Mouse (Mus musculus): ENCODE measurements around the gene Elf2. TPM values are rescaled to one million over a fixed set of nuclear protein-coding genes. Genes with fewer than 3 reads are reported as not detected.
A peak's percentile ranks its signal among the peaks of the same experiment; 100 is the strongest.
"Not testable (repeated sequence)": the region's sequence is repeated elsewhere in the genome, so short reads cannot be mapped to it uniquely, and the experiment has no call there.

Gene Elf2
- polyA plus RNA-seq, 1 experiment from 2014 or later: 48.9 TPM

- not testable (repeated sequence) for ATAC-seq (replicated peaks; ENCODE audit: insufficient number of reproducible peaks, low FRiP score, low TSS enrichment, low read depth); H3K9ac ChIP-seq (replicated peaks; ENCODE audit: low read length); H3K9me3 ChIP-seq (replicated peaks; ENCODE audit: control insufficient read depth, low read length); H3K36me3 ChIP-seq (replicated peaks; ENCODE audit: control insufficient read depth, insufficient read depth, low read depth, low read length); DNase-seq (ENCODE audit: low spot score); H3K4me1 ChIP-seq (ENCODE audit: control insufficient read depth, insufficient read depth, low read length); H3K4me2 ChIP-seq (ENCODE audit: low read depth, low read length); H3K27me3 ChIP-seq (ENCODE audit: control insufficient read depth, insufficient read depth, low read length); H3K4me3 ChIP-seq (ENCODE audit: low read depth, low read length); H3K27ac ChIP-seq (replicated peaks; ENCODE audit: low read depth, low read length)
- WGBS: 88% methylated on average over 2 of the region's 2 CpGs
Observed at GRCm38 (mm10) chr3:51345017-51345416, 4.6 kb upstream of the Elf2 start.

- not testable (repeated sequence) for H3K9ac ChIP-seq (replicated peaks; ENCODE audit: low read length); H3K36me3 ChIP-seq (replicated peaks; ENCODE audit: control insufficient read depth, insufficient read depth, low read depth, low read length); H3K9me3 ChIP-seq (replicated peaks; ENCODE audit: control insufficient read depth, low read length); H3K4me3 ChIP-seq (ENCODE audit: low read depth, low read length); ATAC-seq (replicated peaks; ENCODE audit: insufficient number of reproducible peaks, low FRiP score, low TSS enrichment, low read depth); H3K27ac ChIP-seq (replicated peaks; ENCODE audit: low read depth, low read length); H3K27me3 ChIP-seq (ENCODE audit: control insufficient read depth, insufficient read depth, low read length); DNase-seq (ENCODE audit: low spot score); H3K4me1 ChIP-seq (ENCODE audit: control insufficient read depth, insufficient read depth, low read length); H3K4me2 ChIP-seq (ENCODE audit: low read depth, low read length)
- WGBS: 89% methylated on average over 6 of the region's 6 CpGs
Observed at GRCm38 (mm10) chr3:51344182-51344581, 3.7 kb upstream of the Elf2 start.

GRCm38 (mm10) chr3:51343260-51343659, 2.8 kb upstream of the Elf2 start:
- Histone ChIP-seq H3K4me2 (ENCODE audit: low read depth, low read length) (no peak overlapping the region), H3K4me3 (ENCODE audit: low read depth, low read length) (no peak overlapping the region), H3K9me3 (replicated peaks; ENCODE audit: control insufficient read depth, low read length) (no peaks in the 10 kb centered on the region), H3K4me1 (ENCODE audit: control insufficient read depth, insufficient read depth, low read length) (no peaks in the 10 kb centered on the region), H3K27ac (replicated peaks; ENCODE audit: low read depth, low read length) (no peak overlapping the region), H3K36me3 (replicated peaks; ENCODE audit: control insufficient read depth, insufficient read depth, low read depth, low read length) (no peaks in the 10 kb centered on the region), H3K27me3 (ENCODE audit: control insufficient read depth, insufficient read depth, low read length) (no peaks in the 10 kb centered on the region), H3K9ac (replicated peaks; ENCODE audit: low read length) (no peak overlapping the region)
- no peak for DNase-seq (ENCODE audit: low spot score)
- no peak for ATAC-seq (replicated peaks; ENCODE audit: insufficient number of reproducible peaks, low FRiP score, low TSS enrichment, low read depth)
- 90% methylated on average over 4 of the region's 4 CpGs for whole genome bisulfite sequencing

GRCm38 (mm10) chr3:51342152-51342551, 1.7 kb upstream of the Elf2 start:
- Histone ChIP-seq H3K27me3 (ENCODE audit: control insufficient read depth, insufficient read depth, low read length) (no peaks in the 10 kb centered on the region), H3K4me3 (ENCODE audit: low read depth, low read length) (peak overlapping the region; percentile 94), H3K9ac (replicated peaks; ENCODE audit: low read length) (peak overlapping the region; percentile 80), H3K4me1 (ENCODE audit: control insufficient read depth, insufficient read depth, low read length) (no peaks in the 10 kb centered on the region), H3K4me2 (ENCODE audit: low read depth, low read length) (peak overlapping the region; percentile 91), H3K36me3 (replicated peaks; ENCODE audit: control insufficient read depth, insufficient read depth, low read depth, low read length) (no peaks in the 10 kb centered on the region), H3K9me3 (replicated peaks; ENCODE audit: control insufficient read depth, low read length) (no peaks in the 10 kb centered on the region), H3K27ac (replicated peaks; ENCODE audit: low read depth, low read length) (peak overlapping the region; percentile 87)
- DNase-seq (ENCODE audit: low spot score) (no peak), ATAC-seq (replicated peaks; ENCODE audit: insufficient number of reproducible peaks, low FRiP score, low TSS enrichment, low read depth) (no peak)
- 7% methylated on average over 9 of the region's 9 CpGs for WGBS

GRCm38 (mm10) chr3:51341268-51342081, 1.0 kb upstream of the Elf2 start:
- Histone ChIP-seq H3K4me2 (ENCODE audit: low read depth, low read length) (peak overlapping the region; percentile 91), H3K9me3 (replicated peaks; ENCODE audit: control insufficient read depth, low read length) (no peaks in the 10 kb centered on the region), H3K36me3 (replicated peaks; ENCODE audit: control insufficient read depth, insufficient read depth, low read depth, low read length) (no peaks in the 10 kb centered on the region), H3K27me3 (ENCODE audit: control insufficient read depth, insufficient read depth, low read length) (no peaks in the 10 kb centered on the region), H3K4me3 (ENCODE audit: low read depth, low read length) (peak overlapping the region; percentile 94), H3K9ac (replicated peaks; ENCODE audit: low read length) (peak overlapping the region; percentile 80), H3K4me1 (ENCODE audit: control insufficient read depth, insufficient read depth, low read length) (no peaks in the 10 kb centered on the region), H3K27ac (replicated peaks; ENCODE audit: low read depth, low read length) (peak overlapping the region; percentile 87)
- ATAC-seq (replicated peaks; ENCODE audit: insufficient number of reproducible peaks, low FRiP score, low TSS enrichment, low read depth): peak; percentile 69
- WGBS: under 1% methylated on average over 78 of the region's 86 CpGs
- DNase-seq (ENCODE audit: low spot score): peak; percentile 91

- no peak; the same call in 1 of the 2 replicates for ATAC-seq (replicated peaks; ENCODE audit: insufficient number of reproducible peaks, low FRiP score, low TSS enrichment, low read depth)
- Histone ChIP-seq H3K9ac (replicated peaks; ENCODE audit: low read length) (peak overlapping the region; percentile 80), H3K9me3 (replicated peaks; ENCODE audit: control insufficient read depth, low read length) (no peaks in the 10 kb centered on the region), H3K4me1 (ENCODE audit: control insufficient read depth, insufficient read depth, low read length) (no peaks in the 10 kb centered on the region), H3K27me3 (ENCODE audit: control insufficient read depth, insufficient read depth, low read length) (no peaks in the 10 kb centered on the region), H3K36me3 (replicated peaks; ENCODE audit: control insufficient read depth, insufficient read depth, low read depth, low read length) (no peaks in the 10 kb centered on the region), H3K4me2 (ENCODE audit: low read depth, low read length) (peak overlapping the region; percentile 91), H3K4me3 (ENCODE audit: low read depth, low read length) (peak overlapping the region; percentile 94), H3K27ac (replicated peaks; ENCODE audit: low read depth, low read length) (peak overlapping the region; percentile 87)
- DNase-seq (ENCODE audit: low spot score): peak; percentile 45
- WGBS: under 1% methylated on average over 87 of the region's 113 CpGs
Observed at GRCm38 (mm10) chr3:51339734-51340551, 520 bp downstream of the Elf2 start.

GRCm38 (mm10) chr3:51339378-51339733, 1.1 kb downstream of the Elf2 start:
- 3% methylated on average over 9 of the region's 9 CpGs for WGBS
- no peak for ATAC-seq (replicated peaks; ENCODE audit: insufficient number of reproducible peaks, low FRiP score, low TSS enrichment, low read depth)

GRCm38 (mm10) chr3:51335378-51335777, 5.1 kb downstream of the Elf2 start:
- H3K4me2 ChIP-seq (ENCODE audit: low read depth, low read length): no peak overlapping the region
- no peaks in the 10 kb centered on the region for H3K4me1 ChIP-seq (ENCODE audit: control insufficient read depth, insufficient read depth, low read length)
- no peak overlapping the region for H3K9ac ChIP-seq (replicated peaks; ENCODE audit: low read length)
- no peak overlapping the region for H3K27ac ChIP-seq (replicated peaks; ENCODE audit: low read depth, low read length)
- H3K27me3 ChIP-seq (ENCODE audit: control insufficient read depth, insufficient read depth, low read length): no peaks in the 10 kb centered on the region
- no peaks in the 10 kb centered on the region for H3K36me3 ChIP-seq (replicated peaks; ENCODE audit: control insufficient read depth, insufficient read depth, low read depth, low read length)
- no peaks in the 10 kb centered on the region for H3K9me3 ChIP-seq (replicated peaks; ENCODE audit: control insufficient read depth, low read length)
- 89% methylated on average over 8 of the region's 8 CpGs for WGBS
- DNase-seq (ENCODE audit: low spot score) (no peak), ATAC-seq (replicated peaks; ENCODE audit: insufficient number of reproducible peaks, low FRiP score, low TSS enrichment, low read depth) (no peak)
- no peak overlapping the region for H3K4me3 ChIP-seq (ENCODE audit: low read depth, low read length)

More at GRCm38 (mm10) chr3:51339378-51339733, 1.1 kb downstream of the Elf2 start:
- DNase-seq (ENCODE audit: low spot score): no peak
- peak overlapping the region; percentile 87; the same call in 1 of the 2 replicates for H3K27ac ChIP-seq (replicated peaks; ENCODE audit: low read depth, low read length)
- peak overlapping the region; percentile 91 for H3K4me2 ChIP-seq (ENCODE audit: low read depth, low read length)
- H3K27me3 ChIP-seq (ENCODE audit: control insufficient read depth, insufficient read depth, low read length): no peaks in the 10 kb centered on the region
- no peaks in the 10 kb centered on the region for H3K36me3 ChIP-seq (replicated peaks; ENCODE audit: control insufficient read depth, insufficient read depth, low read depth, low read length)
- H3K9ac ChIP-seq (replicated peaks; ENCODE audit: low read length): peak overlapping the region; percentile 80
- no peaks in the 10 kb centered on the region for H3K4me1 ChIP-seq (ENCODE audit: control insufficient read depth, insufficient read depth, low read length)
- no peaks in the 10 kb centered on the region for H3K9me3 ChIP-seq (replicated peaks; ENCODE audit: control insufficient read depth, low read length)
- H3K4me3 ChIP-seq (ENCODE audit: low read depth, low read length): peak overlapping the region; percentile 94

All from embryonic facial prominence, embryonic 11.5 days (tissue).